Mouse (Mus musculus): ENCODE data around the gene Htra2. TPM values are rescaled to one million over a fixed set of nuclear protein-coding genes. Genes with fewer than 3 reads are reported as not detected.

The Htra2 gene
- polyA plus RNA-seq, 1 experiment from 2014 or later: 68.7 TPM

DNA sequence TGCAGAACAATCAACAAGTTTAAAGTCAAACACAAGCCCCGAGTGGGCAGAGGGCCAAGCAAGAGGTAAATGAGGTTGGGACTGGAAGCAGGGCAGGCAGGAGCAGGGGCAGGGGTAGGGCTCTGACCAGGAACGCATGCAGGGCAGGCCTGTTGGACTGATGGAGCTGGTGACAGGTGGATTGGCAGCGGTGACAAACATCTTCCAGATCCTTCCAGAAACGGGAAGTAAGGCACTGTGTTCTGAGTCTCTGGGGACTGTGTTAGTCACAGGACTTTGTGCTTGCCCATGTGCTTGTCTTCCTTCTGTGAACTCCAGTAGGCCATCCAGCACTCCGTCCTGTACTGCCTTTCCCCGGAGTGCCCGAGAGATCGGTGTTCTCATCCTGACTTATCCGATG, 10.3 kb downstream of the Htra2 start:
- H3K4me2 ChIP-seq: no peak overlapping the region
- H3K9me3 ChIP-seq: no peaks in the 10 kb centered on the region
- H3K4me1 ChIP-seq (replicated peaks): no peaks in the 10 kb centered on the region
- peaks cover 25% of the 10 kb centered on the region; the same call in 1 of the 2 replicates for H3K36me3 ChIP-seq
- H3K9ac ChIP-seq (replicated peaks): no peak overlapping the region
- H3K4me3 ChIP-seq (replicated peaks): no peak overlapping the region
- WGBS: 78% methylated on average over 9 of the region's 9 CpGs
- ATAC-seq (ENCODE audit: insufficient number of reproducible peaks, insufficient read depth, low FRiP score, low TSS enrichment, low read depth): no peak
- H3K27ac ChIP-seq: no peak overlapping the region
- no peaks in the 10 kb centered on the region; the same call in 1 of the 2 replicates for H3K27me3 ChIP-seq

DNA sequence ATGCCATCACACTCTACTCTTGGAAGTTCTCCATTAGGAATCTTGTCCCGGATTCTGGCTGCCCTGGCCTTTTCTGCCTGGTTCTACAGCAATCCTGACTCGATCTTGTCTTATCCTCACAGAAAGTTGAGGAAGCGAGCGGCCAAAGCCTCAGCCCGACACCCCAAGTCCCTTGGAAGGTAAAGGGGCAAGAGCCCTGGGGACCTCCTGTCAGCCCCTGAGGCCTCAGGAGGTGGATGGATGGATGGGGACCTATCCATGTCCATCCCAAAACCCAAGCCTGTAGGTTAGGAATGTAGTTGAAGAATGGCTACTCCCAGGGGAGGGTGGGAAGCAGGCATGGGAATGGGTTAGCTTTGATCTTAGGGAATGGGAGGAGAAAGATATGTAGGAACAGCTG, 11.1 kb downstream of the Htra2 start:
- H3K4me2 ChIP-seq: no peak overlapping the region
- H3K36me3 ChIP-seq: peaks cover 21% of the 10 kb centered on the region; the same call in 1 of the 2 replicates
- no peak overlapping the region for H3K27ac ChIP-seq
- H3K9ac ChIP-seq (replicated peaks): no peak overlapping the region
- H3K4me1 ChIP-seq (replicated peaks): no peaks in the 10 kb centered on the region
- no peaks in the 10 kb centered on the region for H3K9me3 ChIP-seq
- no peak overlapping the region for H3K4me3 ChIP-seq (replicated peaks)
- no peaks in the 10 kb centered on the region; the same call in 1 of the 2 replicates for H3K27me3 ChIP-seq
- no peak for ATAC-seq (ENCODE audit: insufficient number of reproducible peaks, insufficient read depth, low FRiP score, low TSS enrichment, low read depth)
- WGBS: 85% methylated on average over 5 of the region's 5 CpGs

DNA sequence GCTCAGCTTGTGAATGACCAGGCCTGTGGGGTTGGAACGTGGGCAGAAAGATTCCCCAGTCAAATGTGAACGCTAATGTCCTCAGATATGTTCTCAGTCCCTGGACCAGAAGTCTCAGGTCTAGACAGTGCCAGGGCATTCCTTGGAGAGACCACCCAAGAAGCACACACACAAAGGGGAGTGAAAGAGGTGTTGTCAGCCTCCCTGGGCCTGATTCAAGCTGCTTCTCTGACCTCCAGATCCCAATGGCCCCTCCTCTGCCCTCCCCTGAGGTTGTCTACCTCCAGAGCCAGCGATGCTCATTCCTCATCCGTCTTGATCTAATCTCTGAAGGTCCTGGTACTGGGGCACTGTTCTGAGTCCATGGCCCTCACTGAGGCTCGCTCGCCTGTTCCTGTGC, 11.5 kb downstream of the Htra2 start:
- Histone ChIP-seq H3K27ac (no peak overlapping the region), H3K27me3 (no peaks in the 10 kb centered on the region; the same call in 1 of the 2 replicates)

DNA sequence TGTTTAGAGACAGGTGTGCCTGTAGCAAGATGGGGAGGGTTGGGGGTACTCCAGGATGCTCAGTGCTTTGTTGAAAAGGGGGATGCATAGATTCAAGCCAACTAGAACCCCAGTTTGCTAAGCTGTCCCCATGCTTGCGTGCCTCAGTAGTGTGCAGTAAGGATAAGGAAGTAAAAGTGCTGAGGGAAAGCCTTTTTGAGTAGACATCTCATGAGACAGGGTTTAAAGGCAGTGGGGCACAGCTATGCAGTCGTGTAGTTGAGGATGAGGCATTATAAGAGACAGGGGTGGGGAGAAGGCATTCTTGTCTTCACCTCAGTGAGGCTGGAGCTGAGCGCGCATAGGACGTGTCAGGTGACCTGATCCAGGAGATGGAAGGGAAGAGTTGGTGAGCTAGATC, 14.5 kb downstream of the Htra2 start:
- no peak for ATAC-seq (ENCODE audit: insufficient number of reproducible peaks, insufficient read depth, low FRiP score, low TSS enrichment, low read depth)
- Histone ChIP-seq H3K27ac (no peak overlapping the region), H3K4me1 (replicated peaks) (peaks cover 9% of the 10 kb centered on the region), H3K36me3 (peaks cover 15% of the 10 kb centered on the region; the same call in 1 of the 2 replicates), H3K4me3 (replicated peaks) (no peak overlapping the region), H3K27me3 (peaks cover 4% of the 10 kb centered on the region; the same call in 1 of the 2 replicates), H3K9ac (replicated peaks) (no peak overlapping the region), H3K4me2 (no peak overlapping the region), H3K9me3 (no peaks in the 10 kb centered on the region)
- 82% methylated on average over 5 of the region's 5 CpGs for WGBS

More for the DNA sequence above, 11.5 kb downstream of the Htra2 start:
- Histone ChIP-seq H3K36me3 (peaks cover 17% of the 10 kb centered on the region; the same call in 1 of the 2 replicates), H3K9ac (replicated peaks) (no peak overlapping the region), H3K4me2 (no peak overlapping the region), H3K9me3 (no peaks in the 10 kb centered on the region), H3K4me1 (replicated peaks) (peaks cover 4% of the 10 kb centered on the region; the same call in 1 of the 2 replicates), H3K4me3 (replicated peaks) (no peak overlapping the region)
- WGBS: 65% methylated on average over 6 of the region's 6 CpGs
- no peak for ATAC-seq (ENCODE audit: insufficient number of reproducible peaks, insufficient read depth, low FRiP score, low TSS enrichment, low read depth)

DNA sequence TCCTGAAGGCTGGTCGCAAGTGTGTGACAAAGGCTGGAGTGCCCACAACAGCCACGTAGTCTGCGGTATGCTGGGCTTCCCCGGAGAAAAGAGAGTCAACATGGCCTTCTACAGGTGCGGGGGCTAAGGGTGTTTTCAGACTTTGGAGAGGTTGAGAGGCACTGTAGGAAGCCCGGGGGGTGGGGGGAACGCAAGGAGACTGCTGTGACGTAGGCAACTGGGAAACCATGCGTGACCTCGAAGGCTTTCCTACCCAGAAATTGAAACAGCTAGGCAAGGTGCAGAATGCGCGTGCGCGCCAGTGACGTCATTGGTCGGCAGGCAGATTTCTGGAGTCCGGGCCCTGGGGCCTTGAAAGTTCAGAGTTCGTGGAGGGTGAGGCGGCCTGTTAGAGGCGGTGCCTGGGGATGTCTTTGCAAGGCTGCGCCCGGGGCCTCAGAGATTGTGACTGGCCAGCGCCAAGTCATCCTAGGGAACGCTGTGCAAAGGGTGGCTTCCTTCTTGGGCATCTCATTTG, 16.5 kb downstream of the Htra2 start:
- WGBS: 11% methylated on average over 24 of the region's 24 CpGs
- Histone ChIP-seq H3K9ac (replicated peaks) (peak overlapping the region; percentile 44; the same call in 1 of the 2 replicates), H3K4me1 (replicated peaks) (peaks cover 21% of the 10 kb centered on the region), H3K9me3 (no peaks in the 10 kb centered on the region), H3K36me3 (peaks cover 11% of the 10 kb centered on the region; the same call in 1 of the 2 replicates), H3K4me2 (peak overlapping the region; percentile 57), H3K4me3 (replicated peaks) (peak overlapping the region; percentile 29), H3K27ac (no peak overlapping the region), H3K27me3 (peaks cover 4% of the 10 kb centered on the region; the same call in 1 of the 2 replicates)
- ATAC-seq (ENCODE audit: insufficient number of reproducible peaks, insufficient read depth, low FRiP score, low TSS enrichment, low read depth): peak; percentile 17; the same call in 1 of the 2 replicates

DNA sequence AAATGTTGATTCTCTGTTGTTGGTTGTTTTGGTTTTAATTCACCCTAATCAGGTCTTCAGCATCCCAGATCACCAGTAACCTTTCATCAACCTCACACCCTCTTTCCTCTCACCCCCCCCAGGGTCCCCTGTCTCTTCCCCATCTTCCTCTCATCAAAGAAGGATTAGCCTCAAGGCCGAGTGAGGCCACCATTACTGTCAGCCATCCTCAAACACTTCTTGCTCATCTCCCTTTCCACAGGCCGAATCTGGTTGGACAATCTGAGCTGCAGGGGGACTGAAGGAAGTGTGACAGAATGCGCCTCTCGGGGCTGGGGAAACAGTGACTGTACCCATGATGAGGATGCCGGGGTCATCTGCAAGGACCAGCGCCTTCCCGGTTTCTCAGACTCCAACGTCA, 17.9 kb downstream of the Htra2 start:
- no peaks in the 10 kb centered on the region for H3K9me3 ChIP-seq
- peaks cover 9% of the 10 kb centered on the region for H3K27me3 ChIP-seq
- H3K4me3 ChIP-seq (replicated peaks): no peak overlapping the region
- 81% methylated on average over 8 of the region's 8 CpGs for WGBS
- no peak overlapping the region for H3K4me2 ChIP-seq
- H3K4me1 ChIP-seq (replicated peaks): peaks cover 25% of the 10 kb centered on the region
- no peak overlapping the region for H3K27ac ChIP-seq
- no peak overlapping the region for H3K9ac ChIP-seq (replicated peaks)
- no peak for ATAC-seq (ENCODE audit: insufficient number of reproducible peaks, insufficient read depth, low FRiP score, low TSS enrichment, low read depth)
- peaks cover 11% of the 10 kb centered on the region; the same call in 1 of the 2 replicates for H3K36me3 ChIP-seq

DNA sequence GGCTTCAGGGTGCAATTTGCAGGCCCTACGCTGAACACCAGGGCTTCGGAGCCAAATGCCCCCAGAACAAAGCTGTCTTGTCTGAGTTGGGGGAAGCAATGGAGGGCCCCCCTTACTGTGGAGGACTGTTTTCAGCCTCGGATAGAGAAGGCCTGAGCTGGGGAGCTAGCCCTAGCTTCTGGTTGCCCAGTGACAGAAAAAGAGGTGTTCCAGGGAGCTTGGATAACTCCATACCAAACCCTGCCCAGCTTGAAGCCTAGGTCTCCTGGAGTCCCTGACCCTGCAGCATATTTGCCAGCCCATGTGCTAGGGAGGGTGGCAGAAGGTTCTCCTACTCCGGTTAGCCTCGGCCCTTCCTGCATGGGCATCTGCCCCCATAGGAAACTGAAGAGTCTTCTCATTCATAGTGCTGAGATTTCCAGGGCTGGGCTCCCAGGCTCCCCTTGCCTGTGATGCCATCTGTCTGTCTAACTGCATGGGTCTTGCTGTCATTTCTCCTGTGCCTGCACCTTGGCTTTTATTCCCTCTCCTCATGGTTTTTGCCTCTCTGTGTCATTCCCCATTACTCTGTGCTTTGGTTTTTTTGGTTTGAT, 20.5 kb downstream of the Htra2 start:
- Histone ChIP-seq H3K4me1 (replicated peaks) (peaks cover 41% of the 10 kb centered on the region), H3K4me2 (peak overlapping the region; percentile 84), H3K27ac (peak overlapping the region; percentile 86), H3K27me3 (peaks cover 35% of the 10 kb centered on the region), H3K4me3 (replicated peaks) (peak overlapping the region; percentile 48), H3K9me3 (no peaks in the 10 kb centered on the region), H3K9ac (replicated peaks) (peak overlapping the region; percentile 52), H3K36me3 (peaks cover 8% of the 10 kb centered on the region; the same call in 1 of the 2 replicates)
- no peak for ATAC-seq (ENCODE audit: insufficient number of reproducible peaks, insufficient read depth, low FRiP score, low TSS enrichment, low read depth)
- WGBS: 14% methylated on average over 5 of the region's 5 CpGs

DNA sequence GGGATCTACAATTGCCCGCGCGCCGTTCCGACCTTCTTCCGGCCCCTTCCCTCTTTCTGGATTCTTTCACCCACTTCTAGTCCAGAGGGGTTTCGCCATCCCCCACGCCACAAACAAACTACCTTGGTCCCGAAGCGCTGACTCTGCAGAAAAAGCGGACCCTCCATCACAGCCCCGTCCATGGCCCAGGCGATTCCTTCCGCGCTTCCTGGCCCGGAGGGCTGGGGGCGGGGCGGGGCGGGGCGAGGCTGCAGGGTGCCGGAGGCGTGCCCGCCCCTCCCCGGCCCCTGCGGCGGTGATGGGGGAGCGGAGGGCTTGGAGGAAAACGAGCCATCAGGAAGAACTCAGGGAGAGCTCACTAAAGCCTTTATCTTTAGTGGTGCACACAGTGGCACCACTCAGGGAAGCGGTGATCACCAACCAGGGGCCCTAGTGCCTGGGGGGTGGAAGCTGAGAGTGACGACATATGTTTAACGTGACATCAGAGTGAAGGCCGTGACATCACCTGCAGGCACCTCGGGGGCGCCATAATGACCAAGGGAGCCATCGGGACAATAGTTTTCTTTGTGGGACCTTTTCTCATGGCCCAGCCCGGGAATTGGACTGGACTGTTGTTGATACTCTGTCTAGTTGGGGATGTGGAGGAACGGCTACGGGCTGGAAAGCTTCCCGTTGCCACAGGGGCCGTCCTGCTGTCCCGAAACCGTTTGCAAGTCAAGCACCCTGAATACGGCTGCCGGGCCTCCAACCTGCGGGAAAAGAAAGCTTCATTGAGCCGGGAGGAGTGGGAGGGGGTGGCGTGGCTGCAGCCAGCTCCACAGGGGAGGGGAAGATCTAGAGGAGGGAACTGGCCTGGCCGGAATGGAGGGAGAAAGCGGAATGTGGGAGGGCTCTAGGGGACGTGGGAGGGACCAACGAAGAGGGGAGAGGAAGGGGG, 21.6 kb downstream of the Htra2 start, which contains the start of the genes Dok1 and Loxl3:
Gene Dok1, minus strand, starts transcription at position 223 of the 937 bp plus-strand sequence.
Gene Loxl3, plus strand, starts transcription at position 925 of the 937 bp plus-strand sequence.
- H3K4me1 ChIP-seq (replicated peaks): peaks cover 40% of the 10 kb centered on the region

DNA sequence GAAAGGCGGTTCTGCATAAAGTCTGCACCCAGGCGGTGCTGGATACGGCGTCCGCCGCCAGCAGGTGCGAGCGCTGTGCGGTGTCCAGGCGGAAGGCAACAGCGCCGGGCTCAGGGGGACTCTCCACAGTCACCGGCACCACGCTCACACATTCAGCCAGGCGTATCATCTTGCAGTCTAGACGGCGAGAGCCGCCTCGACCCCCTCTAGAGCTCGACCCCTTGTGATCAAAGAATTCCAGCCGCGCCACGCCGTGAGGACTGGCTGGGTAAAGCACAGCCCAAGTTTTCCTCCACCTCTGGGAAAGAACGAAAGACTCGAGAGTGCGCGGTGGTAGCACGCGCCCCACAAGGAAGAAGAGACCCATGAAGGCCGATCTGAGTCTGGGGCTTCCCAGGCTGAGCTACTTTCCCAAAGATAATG, 22.3 kb downstream of the Htra2 start:
- whole genome bisulfite sequencing: under 1% methylated on average over 31 of the region's 31 CpGs

More for the DNA sequence above, 21.6 kb downstream of the Htra2 start, which contains the start of the genes Dok1 and Loxl3:
- Histone ChIP-seq H3K9me3 (no peaks in the 10 kb centered on the region), H3K27ac (peak within 1 kb of the TSS; percentile 86), H3K4me2 (peak within 1 kb of the TSS; percentile 84), H3K4me3 (replicated peaks) (peak within 1 kb of the TSS; percentile 48), H3K27me3 (peaks cover 44% of the 10 kb centered on the region), H3K36me3 (peaks cover 8% of the 10 kb centered on the region; the same call in 1 of the 2 replicates), H3K9ac (replicated peaks) (peak within 1 kb of the TSS; percentile 52)
- WGBS: under 1% methylated on average over 51 of the region's 51 CpGs
- ATAC-seq (ENCODE audit: insufficient number of reproducible peaks, insufficient read depth, low FRiP score, low TSS enrichment, low read depth): peak; percentile 75

DNA sequence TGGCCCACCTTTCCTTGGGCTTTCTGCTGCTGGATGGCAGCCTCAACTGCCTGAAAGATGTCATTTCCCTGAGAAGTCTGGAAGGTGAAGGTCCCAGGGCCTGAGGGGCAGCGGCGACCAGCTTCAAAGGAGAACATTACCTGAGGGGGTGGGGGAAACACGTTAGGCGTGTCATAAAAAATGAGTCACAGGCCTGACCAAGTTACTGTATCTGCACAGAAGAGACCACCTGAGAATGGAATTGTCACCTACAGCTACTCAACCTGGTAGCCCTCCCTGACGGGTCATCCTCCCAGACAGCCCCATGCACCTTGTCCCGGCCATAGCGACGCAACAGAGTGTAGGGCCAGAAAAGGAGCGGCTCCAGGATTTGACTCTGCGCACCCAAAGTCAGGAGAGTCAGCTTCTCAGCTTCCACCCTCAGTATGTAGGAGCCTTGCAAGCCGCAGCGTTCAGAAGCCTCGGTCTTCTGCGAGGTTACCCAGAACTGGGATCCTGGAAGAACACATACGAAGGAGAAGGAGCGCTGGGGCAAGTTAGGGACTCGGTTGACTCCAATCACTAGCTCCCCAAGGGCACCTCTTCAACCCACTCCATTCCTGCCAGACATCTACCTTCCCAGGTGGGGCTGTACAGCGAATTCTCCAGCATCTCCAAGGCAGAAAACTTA, 23.0 kb downstream of the Htra2 start:
- H3K9ac ChIP-seq (replicated peaks): 0 out of 2 replicates have a peak overlapping the region, but pooled peaks have one; percentile 27
- no peaks in the 10 kb centered on the region for H3K9me3 ChIP-seq
- H3K4me1 ChIP-seq (replicated peaks): peaks cover 42% of the 10 kb centered on the region
- no peak for ATAC-seq (ENCODE audit: insufficient number of reproducible peaks, insufficient read depth, low FRiP score, low TSS enrichment, low read depth)
- peak overlapping the region; percentile 48 for H3K4me3 ChIP-seq (replicated peaks)
- H3K27me3 ChIP-seq: peaks cover 42% of the 10 kb centered on the region
- H3K4me2 ChIP-seq: peak overlapping the region; percentile 84
- no peak overlapping the region for H3K27ac ChIP-seq
- whole genome bisulfite sequencing: 16% methylated on average over 18 of the region's 18 CpGs
- peaks cover 8% of the 10 kb centered on the region; the same call in 1 of the 2 replicates for H3K36me3 ChIP-seq

More for the DNA sequence above, 22.3 kb downstream of the Htra2 start:
- peaks cover 42% of the 10 kb centered on the region for H3K27me3 ChIP-seq
- H3K36me3 ChIP-seq: peaks cover 8% of the 10 kb centered on the region; the same call in 1 of the 2 replicates
- ATAC-seq (ENCODE audit: insufficient number of reproducible peaks, insufficient read depth, low FRiP score, low TSS enrichment, low read depth): peak; percentile 26; the same call in 1 of the 2 replicates
- H3K27ac ChIP-seq: peak overlapping the region; percentile 86
- H3K4me1 ChIP-seq (replicated peaks): peaks cover 36% of the 10 kb centered on the region
- peak overlapping the region; percentile 84 for H3K4me2 ChIP-seq
- H3K9ac ChIP-seq (replicated peaks): peak overlapping the region; percentile 52
- H3K9me3 ChIP-seq: no peaks in the 10 kb centered on the region
- peak overlapping the region; percentile 48 for H3K4me3 ChIP-seq (replicated peaks)
